Mouse (Mus musculus) neural tube, embryonic 10.5 days (tissue): ENCODE results near the gene Tmem121.

Experiments
- DNase-seq: peaks from one replicate; pipeline ENCODE4 v3.0.0-alpha.2; 2017; ENCODE audit warnings: low spot score; ENCODE audit errors: extremely low spot score

The Tmem121 gene

DNA sequence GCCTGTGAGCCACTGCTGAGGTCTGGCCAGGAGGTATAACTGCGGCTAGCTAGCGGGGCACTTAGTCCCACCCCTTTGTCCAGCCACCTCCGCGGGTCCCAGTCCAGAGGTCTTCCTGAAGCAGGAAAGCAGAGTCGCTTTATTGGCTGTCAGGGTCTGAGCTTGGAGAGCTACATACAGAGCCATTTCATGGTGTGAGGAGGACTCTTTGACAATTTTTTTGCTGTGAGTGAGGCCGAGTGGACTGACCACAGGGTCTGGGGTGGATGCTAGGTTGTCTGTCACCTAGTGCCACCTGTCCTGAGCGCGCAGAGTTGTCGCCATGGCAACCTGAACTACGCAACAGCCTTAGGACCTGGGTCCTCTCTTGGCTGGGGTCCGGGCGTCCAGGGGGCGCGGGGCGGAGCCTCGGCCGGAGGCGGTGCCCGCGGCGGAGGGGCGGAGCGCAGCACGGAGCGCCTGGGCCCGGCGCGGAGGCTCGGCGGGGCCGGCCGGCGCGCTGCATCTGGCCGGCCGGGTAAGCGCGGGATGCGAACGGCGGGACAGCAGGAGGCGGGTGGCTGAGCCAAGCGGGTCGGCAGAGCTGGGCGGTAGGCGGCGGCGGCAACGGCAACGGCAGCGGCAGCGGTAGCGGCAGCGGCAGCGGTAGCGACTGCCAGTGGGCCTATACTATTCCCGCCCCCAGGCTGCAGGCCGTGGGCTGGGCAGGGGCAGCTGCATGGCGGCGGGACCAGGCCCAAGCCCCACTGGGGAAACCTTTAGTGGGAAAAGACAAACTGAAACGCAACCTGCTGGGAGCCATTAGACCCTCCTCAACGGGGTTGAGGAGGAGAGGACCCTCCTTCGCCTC is at the start of gene Tmem121:
Tmem121 (plus strand) TSS at position 489 of the 850 bp plus-strand sequence.
- peak; percentile 70 for DNase-seq

DNA sequence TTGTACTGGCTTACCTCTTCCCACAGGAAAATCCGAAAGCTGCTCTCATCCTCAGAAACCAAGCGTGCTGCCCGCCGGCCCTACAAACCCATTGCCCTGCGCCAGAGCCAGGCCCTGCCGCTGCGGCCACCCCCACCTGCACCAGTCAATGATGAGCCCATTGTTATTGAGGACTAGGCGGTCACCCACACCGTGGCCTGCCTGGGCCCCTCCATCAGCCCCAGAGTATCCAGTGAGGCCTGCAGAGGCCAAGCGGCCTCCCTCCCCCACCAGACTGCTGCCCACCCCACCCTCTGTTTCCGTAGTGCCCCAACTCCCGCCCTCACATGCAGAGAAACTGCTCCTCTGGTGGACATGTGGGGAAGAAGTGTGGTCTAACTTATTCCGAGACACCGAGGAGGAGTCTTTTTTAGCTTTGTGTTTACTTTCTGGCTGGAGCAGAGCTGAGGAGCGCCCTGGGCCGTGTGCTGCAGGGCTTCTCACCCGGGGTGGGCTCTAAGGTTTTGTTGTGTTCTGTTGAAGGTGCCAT is 49.2 kb upstream of the Tmem121 start:
- no peak for DNase-seq

DNA sequence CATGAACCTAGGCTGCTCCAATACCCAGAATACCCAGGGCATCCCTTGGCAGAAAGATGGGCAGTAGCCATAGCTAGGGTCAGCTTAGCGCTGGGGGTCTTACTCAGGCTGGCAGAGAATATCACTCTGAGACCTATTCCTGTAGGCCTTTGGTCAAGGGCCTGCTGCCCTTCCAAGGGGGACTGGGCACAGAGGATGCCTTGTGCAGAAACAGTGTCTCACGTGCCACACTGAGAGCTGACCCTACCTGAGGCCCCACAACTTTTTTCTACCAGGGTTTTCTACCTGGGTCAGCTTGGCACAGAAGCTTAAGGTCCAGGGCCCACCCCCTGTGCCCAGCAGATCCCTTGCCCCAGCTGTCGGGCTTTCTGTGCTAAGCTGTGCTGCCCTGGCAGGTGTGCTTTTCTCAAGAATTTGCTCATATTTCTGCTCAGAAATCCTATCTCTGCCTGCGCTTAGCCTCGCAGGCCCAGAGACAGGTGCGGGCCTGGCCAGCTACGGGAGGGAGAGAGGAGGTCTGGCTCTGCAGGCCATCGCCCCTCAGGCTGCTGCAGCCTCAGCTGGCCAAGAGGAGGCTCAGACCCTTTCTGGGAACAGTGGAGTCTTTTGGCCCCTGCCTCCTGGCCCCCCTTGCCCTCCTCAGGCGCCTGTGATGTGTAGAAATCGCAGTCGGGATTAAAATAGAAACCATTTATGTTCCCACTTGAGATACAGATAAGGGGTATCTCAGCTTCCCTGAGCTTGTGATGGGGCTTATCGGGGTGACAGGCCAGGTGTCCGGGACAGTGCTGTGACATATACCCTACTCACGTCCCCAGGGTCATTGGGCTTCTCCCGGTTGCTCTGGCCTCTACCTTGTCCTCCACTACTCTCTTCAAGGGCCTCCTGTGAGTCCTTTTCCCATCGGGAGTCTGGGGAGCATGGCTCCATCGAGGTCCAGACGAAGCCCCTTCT is 48.2 kb upstream of the Tmem121 start:
- no peak for DNase-seq

DNA sequence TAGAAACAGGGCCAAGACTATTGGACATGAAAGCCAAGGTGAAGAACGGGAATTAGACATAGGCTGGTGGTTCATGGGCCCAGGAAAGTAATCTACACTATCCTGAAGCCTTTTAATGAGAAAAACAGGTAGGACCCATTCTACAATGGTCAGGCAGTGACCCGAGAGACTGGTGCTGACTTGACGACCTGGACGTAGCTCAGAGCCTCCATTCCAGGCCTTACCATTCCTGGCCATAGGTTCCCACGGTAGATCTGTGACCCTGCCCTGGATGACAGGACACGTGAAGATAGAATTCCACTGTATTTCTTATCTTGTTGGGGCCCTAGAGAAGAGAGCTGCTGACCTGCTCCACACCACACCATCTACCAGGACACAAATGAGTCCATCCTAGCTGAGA is 47.4 kb upstream of the Tmem121 start:
- DNase-seq = no peak

DNA sequence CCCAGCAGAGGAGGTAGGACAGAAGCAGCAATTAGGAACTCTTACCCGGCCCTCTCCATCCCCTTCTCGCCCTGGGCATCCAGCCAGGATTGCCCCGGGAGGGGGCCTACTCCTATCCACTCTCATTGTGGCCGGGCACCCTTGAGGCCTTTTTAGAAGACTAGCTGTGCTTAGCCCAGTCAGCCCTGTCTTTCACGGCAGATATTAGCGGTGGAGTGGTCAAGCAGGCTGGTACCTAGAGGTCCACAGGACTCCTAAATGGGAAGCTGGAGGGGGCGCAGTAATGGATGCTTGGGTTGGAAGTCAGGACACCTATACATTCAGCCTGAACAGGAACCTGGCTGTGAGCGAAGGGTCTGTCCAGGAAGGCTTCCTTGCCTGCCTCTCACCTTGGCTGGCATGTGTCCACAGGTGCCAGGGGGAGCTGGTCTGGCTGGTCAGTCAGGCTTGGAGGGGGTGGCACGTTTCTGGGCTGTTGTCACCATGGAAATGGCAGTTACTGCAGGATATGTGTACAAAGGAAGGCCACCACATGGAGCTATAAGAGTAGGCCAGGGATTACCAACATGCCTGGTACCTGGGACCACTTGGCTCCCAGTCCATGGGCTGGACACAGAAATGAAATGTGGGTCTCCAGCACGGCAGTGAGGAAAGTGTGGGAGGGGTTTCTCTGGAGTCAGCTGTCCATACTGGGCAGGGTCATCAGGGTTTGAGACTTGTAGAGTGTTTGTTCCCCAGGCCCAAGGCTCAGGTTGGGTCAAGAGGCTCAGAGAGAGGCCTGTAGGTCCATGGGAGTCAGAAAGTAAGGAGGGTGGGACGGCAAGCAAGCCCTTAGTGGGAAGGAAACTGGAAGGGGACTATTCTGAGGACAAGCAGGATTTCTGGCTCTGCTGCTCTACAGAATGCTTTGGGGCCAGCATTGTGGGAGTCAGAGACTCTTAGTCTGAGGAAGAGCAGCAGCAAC is 46.5 kb upstream of the Tmem121 start:
- no peak for DNase-seq

DNA sequence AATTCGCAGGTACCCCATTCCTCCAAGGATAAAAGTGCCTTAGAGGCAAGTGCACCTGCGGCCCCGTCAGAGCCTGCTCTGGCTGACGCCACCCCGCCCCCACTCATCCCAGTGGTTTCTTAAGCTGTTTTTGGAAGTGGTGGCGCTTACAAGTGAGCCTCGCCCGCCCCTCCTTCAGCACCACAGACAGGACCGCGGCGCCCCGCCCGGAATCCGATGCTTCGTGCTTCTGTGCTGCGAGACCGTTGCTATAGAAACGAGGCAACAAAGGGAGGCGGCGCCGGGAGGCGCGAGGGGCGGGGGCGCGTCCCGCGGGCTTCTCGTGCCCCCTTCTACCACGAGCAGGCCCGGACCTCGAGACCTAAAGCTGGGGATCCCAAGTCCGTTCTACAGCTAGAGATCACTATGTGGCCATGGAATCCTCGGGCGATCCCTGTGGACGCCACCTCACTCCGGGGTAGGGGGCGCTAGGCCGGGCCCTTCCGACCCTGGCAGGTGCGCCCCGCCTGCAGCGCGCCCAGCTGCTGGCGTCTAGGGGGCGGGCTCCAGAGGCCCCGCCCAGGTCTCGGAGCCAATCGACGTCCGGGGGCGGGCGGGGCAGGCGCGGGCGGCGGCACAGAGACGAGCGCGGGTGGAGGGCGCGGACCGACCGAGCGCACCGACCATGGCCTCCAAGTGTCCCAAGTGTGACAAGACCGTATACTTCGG is 45.7 kb upstream of the Tmem121 start, which contains the start of gene Crip2:
Crip2 (plus strand) TSS at position 329 of the 708 bp plus-strand sequence.
- DNase-seq = peak; percentile 94

DNA sequence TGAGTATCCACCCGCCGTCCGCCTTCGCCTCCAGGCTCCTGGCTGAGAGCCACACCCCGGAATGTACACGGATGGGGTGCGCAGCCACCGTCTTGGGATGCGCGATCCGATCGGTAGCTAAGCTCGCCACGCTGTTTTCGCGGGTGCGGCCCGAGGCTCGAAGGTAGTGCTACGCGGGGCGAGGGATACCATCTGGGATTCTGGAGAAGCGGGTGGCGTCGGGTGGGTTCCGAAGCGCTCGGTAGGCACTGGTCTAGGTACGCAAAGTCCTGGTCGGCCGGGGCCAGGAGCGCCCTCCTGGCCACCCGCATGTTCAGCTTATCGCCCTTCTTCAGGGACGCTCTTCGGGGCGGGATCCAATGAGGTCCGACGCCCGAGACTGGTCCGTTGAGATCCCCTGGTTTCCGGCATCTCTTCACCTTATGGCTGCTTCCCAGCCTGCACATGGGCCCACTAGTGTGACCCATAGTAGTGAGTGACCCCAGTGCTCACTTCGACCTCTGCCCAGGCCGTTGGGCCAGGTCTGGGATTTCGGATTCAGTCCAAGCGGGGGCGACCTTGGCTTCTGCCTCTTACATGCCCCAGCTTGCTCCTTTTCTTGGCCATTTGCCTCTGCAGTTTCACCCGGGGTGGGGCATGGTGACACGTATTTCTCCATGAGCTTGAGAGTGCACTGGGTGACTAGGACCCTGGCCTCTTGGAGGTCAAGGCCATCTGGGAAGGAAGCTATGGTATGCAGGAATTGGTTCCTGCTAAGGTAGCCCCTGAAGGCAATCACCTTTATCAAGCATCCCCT is 44.9 kb upstream of the Tmem121 start:
- DNase-seq = no peak

DNA sequence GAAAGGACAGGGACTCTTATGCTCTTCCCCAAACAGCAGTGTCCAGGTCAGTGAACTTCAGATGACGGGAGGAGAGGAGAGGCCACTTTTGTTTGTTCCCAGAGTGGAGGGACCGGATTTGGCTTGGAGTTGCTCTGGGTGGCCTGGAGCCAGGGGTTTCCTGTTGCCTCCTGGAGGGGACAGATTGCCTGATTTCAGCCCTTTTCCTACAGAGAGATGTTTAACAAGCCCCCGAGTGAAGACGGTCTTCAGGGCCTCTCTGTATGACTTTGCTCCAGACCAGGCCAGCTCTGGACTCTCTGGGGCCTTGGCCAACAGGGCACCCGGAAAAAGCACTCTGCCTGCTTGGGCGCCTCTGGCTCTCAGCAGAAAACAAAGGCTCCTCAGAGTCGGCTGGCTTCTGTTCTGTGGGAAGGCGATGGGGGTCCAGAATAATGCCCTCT is 44.2 kb upstream of the Tmem121 start:
- no peak for DNase-seq

DNA sequence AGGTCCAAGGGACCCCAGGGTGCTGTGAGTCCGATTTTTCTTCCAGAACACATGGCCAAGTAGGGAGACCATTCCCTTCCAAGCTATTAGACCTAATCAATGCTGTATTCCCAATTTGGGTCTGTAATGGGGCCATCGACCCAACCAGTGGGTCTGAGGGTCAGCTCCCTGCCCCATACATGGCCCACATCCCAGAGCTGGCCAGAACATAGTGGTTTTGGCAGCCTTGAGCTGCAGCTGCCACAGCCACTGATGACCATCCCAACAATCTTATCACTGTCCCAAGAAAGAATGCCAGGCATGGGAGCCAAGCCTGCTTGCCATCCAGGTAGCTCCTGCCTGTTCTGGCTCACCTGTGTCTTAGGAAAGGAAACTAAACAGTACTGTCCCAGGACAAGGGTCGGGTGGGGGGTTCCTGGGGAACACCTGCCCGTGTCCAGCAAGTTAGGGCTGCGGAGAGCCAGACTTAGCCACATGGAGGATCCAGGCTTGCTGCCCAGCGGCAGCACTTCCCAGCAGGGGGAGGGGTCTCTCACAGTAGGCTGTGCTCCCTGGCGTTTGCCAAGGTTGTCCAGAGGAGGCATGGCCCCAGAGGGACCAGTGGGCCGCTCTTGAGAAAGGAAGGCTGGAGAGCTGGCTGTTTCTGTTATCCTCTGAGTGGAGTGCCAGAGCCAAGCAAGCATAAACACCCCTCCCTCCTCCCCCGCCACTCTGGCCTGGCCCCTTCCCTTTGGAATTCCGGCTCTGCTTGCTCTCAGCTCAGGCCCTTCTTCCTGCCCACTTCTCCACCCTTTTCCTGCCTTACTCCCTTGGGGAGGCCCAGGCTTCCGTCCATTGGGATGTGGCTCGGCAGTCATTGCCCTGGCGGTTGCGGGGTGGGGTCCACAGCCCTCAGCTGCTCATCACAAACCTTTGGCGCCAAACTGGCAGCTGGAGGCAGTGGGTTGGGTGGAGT is 43.4 kb upstream of the Tmem121 start:
- DNase-seq = no peak

DNA sequence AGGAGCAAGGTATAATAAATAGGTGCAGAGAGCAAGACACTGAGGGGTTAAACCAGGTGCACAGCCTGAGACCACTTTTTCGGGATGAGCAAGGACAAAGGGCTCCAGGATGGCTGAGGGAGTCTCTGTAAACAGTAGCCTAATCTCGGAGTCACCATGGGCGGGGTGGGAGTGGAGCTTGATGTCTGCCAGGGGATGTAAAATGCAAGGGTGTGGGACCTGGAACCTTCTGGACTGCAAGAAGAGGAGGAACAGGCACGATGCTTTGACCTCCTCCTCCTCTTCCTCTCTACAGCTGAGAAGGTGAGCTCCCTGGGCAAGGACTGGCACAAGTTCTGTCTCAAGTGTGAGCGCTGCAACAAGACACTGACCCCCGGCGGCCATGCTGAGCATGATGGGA is 42.6 kb upstream of the Tmem121 start:
- DNase-seq = no peak

DNA sequence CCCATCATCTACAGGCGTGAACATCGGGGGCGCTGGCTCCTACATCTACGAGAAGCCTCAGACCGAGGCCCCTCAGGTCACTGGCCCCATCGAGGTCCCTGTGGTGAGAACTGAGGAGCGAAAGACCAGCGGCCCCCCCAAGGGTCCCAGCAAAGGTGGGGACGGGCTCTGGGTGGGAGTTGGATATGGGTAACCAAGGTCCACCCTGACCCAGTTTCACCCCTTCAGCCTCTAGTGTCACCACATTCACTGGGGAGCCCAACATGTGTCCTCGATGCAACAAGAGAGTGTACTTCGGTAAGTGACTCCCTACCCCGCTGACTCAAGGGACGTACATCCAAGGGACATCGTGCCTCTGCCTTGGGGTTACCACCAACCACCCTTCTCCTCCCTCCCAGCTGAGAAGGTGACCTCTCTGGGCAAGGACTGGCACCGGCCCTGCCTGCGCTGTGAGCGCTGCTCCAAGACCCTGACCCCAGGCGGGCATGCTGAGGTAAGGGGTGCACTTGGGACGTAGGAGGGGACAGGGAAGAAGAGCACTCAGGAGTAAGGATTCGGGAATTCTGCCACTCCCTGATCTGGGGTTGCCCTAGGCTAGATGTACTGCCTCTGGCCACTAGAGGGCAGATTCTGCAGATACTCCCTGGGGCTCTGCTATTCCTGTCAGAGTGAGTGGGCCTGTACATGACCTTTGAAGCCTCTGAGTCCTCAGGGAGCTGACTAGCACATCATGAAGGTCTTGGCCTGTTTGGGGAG is 41.6 kb upstream of the Tmem121 start:
- no peak for DNase-seq

DNA sequence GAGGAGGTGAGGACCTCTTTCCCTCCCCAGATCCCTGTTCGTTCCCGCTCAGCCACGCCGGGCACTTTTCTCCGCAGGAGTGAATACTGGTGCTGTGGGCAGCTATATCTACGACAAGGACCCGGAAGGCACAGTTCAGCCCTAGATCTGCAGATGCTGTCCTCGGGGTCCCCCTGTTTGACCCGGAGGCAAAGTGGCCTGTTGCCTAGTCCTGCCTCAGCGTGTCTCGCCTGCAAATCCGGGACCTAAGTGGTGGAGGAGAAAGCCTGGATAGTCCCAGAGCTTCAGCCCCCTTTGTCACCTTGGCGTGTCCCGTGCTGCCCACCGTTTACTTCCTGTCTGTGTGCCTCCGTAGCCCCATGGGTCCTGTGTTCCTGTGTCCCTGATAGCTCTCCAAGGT is 40.8 kb upstream of the Tmem121 start:
- DNase-seq = no peak

DNA sequence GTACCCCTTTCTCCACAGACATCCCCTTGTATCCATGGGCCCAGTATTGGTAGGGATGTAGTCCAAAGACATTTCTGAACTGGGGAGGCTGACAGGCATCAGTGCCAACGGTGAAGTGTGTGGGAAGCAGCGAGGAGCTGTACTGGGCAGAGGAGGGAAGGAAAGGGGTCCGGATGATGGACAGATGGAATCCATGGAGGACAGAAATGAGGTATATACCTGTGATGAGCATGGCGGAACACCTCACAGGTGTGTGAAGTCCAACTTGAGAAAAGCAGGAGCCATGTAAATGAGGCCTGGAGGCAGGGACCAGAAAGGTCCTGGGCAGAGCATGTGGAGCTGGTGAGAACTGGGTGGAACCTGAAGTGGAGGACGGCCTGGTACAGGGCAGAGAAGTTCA is 40.1 kb upstream of the Tmem121 start:
- no peak for DNase-seq

DNA sequence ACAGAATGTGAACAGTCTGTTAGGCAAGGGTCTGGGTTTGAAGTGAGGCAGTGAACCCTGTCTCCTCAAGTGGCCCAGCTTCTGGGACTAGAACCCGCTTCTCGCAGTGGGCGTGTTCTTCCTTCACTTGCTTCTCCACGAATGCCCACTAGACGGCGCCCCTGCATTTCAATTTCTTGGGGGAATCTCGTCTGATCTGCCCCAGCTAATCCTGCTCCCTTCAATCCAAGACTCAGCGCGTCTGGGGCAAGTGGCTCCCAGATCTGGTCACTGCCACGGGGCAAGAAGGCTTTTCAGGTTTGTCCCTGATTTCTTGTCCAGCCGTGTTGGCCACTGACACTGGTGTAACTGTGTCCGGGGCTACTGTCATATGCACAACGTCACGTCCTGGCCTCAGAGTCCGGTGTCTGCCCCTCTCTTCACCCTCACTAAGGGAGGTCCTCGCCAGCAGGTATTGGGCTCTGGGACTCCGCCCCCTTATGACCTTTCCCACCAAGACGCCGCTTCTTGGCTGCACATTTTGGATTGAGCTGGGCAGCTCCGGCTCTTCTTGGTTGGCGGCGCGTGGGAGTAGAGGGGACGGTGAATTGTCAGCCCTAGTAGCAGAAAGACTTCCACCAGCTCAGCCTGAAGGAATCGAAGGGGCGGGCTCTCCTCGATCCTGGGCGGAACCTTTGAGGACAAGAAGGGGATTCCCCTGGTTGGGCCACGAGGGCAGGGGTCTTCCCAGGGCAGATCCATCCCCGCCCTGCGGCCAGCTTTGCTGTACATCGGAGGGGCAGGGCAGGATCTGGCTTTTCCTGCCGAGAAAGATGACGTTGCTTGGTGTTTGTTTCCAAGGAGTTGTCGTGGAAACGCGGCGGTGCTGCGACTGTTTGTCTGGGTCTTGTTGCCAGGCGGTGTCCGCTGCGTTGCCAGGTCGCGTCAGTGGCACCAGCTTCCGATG is 39.3 kb upstream of the Tmem121 start, which contains the start of gene Crip1:
Crip1 (plus strand) TSS at position 205 of the 946 bp plus-strand sequence.
- peak; percentile 83 for DNase-seq

DNA sequence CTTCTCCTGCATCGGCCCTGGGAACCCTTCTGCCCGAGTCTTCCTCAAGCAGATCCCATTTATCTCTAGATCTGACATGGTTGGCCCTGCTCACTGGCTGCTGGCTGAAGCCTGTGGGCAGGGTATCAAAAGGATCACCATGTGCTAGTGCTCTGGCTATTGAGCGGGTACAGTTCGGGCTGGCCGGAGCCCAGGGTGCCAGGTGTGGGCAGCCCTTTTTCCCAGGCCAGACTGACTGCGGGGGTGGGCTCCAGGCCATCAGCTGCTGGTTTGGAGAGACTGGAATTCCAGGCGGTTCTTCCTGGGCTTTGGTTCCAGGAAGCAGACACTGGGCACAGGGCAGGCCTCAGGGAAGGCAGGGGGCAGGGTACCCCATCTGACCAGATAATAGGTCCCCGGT is 38.2 kb upstream of the Tmem121 start:
- no peak for DNase-seq

DNA sequence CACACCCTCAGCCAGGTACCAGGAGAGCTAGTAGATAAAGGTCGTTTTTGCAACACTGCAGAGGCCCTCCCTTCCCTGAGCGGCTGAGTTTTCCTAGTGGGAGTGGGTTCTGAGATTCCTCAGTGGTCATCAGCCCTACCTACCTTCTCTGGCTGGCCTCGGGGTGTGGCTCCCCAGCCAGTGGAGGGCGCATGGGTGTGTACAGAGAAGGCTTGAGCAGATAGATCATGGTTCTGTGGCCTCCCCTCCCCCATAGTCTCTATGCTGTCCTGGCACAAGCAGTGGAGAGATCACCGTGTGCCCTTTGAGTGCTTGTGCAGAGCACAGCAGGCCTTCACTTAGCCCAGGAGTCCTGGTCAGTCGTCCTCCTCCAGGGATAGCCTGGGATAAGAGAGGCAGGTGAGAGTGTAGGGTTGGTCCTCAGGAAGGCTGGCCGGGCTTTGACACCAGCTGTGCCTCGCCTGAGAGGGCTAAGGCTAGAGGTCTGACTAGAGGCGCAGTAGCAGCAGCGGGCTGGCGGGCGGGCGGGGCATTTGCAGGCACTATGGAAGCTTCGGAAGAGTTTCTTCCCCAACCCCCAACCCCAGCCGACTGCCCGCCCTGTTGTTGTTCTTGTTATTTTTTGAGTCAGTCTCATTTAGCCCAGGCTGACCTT is 37.2 kb upstream of the Tmem121 start:
- DNase-seq = no peak
